Mouse (Mus musculus): ENCODE measurements at regions not wholly inside any gene's neighbourhood (a gene's known extent, or its start where the extent isn't known, plus 50 kb on each side); places are given as distances from the start of the nearest gene placed in this dataset.

GRCm38 (mm10) chr1:82129700-82130275 is 103.1 kb upstream of the Gm9747 start:
- TF ChIP-seq CTCF (IDR thresholded peaks at IDR 0.05) (no peak), EP300 (IDR thresholded peaks at IDR 0.05) (no peak)

Measured in lung, postnatal 0 days (tissue).